Mouse (Mus musculus): ENCODE measurements around the gene Olfr1295. TPM values are rescaled to one million over a fixed set of nuclear protein-coding genes. Genes with fewer than 3 reads are reported as not detected.

Gene Olfr1295
- not detected in 2 replicates for polyA plus RNA-seq (2012; rRNA removed)

DNA sequence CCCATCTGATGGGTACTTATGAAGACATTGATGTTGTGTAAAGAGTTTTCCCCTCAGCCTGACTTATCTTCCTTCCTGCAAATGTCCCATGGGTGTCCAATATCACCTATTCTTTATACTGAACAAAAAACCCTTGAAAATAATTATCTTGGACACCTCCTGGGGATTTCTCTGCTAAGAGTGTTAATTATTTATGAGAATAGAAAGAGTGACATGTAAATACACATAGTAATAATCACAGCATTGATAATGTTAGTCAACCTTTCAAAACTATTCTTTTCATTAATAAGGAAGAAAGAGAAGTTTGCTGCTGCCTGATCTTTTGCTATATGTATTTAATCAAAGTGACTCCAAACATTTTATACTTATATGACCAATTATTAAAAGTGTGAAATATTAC, at the start of gene Olfr1295:
Gene Olfr1295 (minus strand): TSS at position 101 of the 400 bp plus-strand sequence.

DNA sequence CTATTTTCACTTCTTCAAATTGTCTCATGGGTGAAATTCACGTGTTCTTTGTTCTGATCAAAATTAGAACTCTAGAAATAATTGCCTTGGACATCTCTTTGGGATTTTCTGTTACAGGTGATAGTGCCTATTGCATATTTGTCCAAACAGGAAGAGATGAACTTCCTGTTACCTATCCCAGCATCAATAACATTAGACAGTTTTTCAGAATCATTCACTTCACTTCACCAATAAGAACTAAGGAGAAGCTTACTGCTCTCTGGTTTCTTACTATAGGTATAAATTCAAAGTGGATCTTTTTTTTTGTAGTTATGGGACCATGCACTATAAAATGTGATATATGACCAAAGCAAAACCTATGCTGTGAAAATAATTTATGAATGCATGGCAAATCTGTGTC, 29.3 kb downstream of the Olfr1295 start, which contains the start of gene Olfr1294:
Gene Olfr1294 (minus strand): TSS at position 101 of the 400 bp plus-strand sequence.

DNA sequence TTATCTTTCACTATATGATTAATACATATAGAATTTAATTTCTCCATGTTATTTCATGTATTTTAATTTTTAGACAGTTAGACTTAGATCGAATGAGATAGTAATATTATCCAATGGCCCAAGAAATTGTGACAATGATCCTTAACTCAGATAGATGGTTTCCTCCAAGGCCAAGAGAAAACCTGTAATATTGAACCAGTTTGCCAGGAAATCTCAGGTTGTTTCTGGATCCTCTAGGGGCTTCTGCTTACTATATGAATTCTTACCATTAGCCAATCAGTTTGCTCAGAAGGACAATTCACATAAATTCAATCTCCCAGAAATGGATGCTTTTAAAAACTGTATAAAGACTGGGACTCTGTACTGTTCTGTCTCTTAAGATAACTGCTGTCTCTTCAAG, 44.6 kb downstream of the Olfr1295 start, which contains the start of gene Olfr1293-ps:
Gene Olfr1293-ps (plus strand): TSS at position 301 of the 400 bp plus-strand sequence.

Other genes with a start within 250 kb of the Olfr1295 start
- not detected in 2 replicates for gene Olfr1281, start 243.2 kb downstream of the Olfr1295 start, polyA plus RNA-seq (2012; rRNA removed)
- gene Olfr1282, start 233.6 kb downstream of the Olfr1295 start, polyA plus RNA-seq (2012; rRNA removed) = not detected in 2 replicates
- gene Olfr1283, start 202.9 kb downstream of the Olfr1295 start, polyA plus RNA-seq (2012; rRNA removed) = not detected in 2 replicates
- gene Olfr1284, start 194.2 kb downstream of the Olfr1295 start, polyA plus RNA-seq (2012; rRNA removed) = not detected in 2 replicates
- not detected in 2 replicates for gene Olfr1286, start 146.6 kb downstream of the Olfr1295 start, polyA plus RNA-seq (2012; rRNA removed)
- gene Olfr1287, start 120.5 kb downstream of the Olfr1295 start, polyA plus RNA-seq (2012; rRNA removed) = not detected in 2 replicates
- not detected in 2 replicates for gene Olfr1288, start 95.6 kb downstream of the Olfr1295 start, polyA plus RNA-seq (2012; rRNA removed)
- gene Olfr1289, start 88.9 kb downstream of the Olfr1295 start, polyA plus RNA-seq (2012; rRNA removed) = not detected in 2 replicates
- gene Olfr1290, start 75.9 kb downstream of the Olfr1295 start, polyA plus RNA-seq (2012; rRNA removed) = not detected in 2 replicates
- not detected in 2 replicates for gene Olfr1291-ps1, start 72.5 kb downstream of the Olfr1295 start, polyA plus RNA-seq (2012; rRNA removed)
- gene Olfr1293-ps, start 44.5 kb downstream of the Olfr1295 start, polyA plus RNA-seq (2012; rRNA removed) = not detected in 2 replicates
- not detected in 2 replicates for gene Olfr1294, start 29.4 kb downstream of the Olfr1295 start, polyA plus RNA-seq (2012; rRNA removed)
- not detected in 2 replicates for gene Olfr1297, start 56.8 kb upstream of the Olfr1295 start, polyA plus RNA-seq (2012; rRNA removed)
- not detected in 2 replicates for gene Olfr1298, start 79.5 kb upstream of the Olfr1295 start, polyA plus RNA-seq (2012; rRNA removed)
- gene Olfr1299, start 91.7 kb upstream of the Olfr1295 start, polyA plus RNA-seq (2012; rRNA removed) = not detected in 2 replicates
- not detected in 2 replicates for gene Olfr1301, start 181.3 kb upstream of the Olfr1295 start, polyA plus RNA-seq (2012; rRNA removed)
- gene Olfr1302, start 207.7 kb upstream of the Olfr1295 start, polyA plus RNA-seq (2012; rRNA removed) = not detected in 2 replicates

All from stomach, adult 2 months (tissue).